Mouse (Mus musculus): Measurements from ENCODE around the gene Tbc1d8. TPM values are rescaled to one million over a fixed set of nuclear protein-coding genes. Genes with fewer than 3 reads are reported as not detected.

Tbc1d8 gene
- total and polyA plus RNA-seq, 3 experiments, result 0.16 to 1.4 (median 0.81) TPM

GRCm38 (mm10) chr1:39482115-39482815 lies 3.7 kb upstream of the Tbc1d8 start:
- Histone ChIP-seq H3K9ac (ENCODE audit: insufficient read depth, low read depth) (no peak overlapping the region), H3K4me1 (ENCODE audit: control insufficient read depth in 1 of 2, insufficient read depth in 2 of 2) (peaks cover 0 to 7% of the 10 kb centered on the region in 2 experiments; a peak in 3 of 4 replicates), H3K27ac (ENCODE audit: insufficient read depth, low read depth) (no peak overlapping the region), H3K4me2 (ENCODE audit: insufficient read depth, low read depth, poor library complexity, severe bottlenecking) (no peak overlapping the region), H3K9me3 (replicated peaks; ENCODE audit: low read length) (no peaks in the 10 kb centered on the region), H3K36me3 (replicated peaks in 1 of 2; ENCODE audit: control insufficient read depth in 1 of 2, insufficient read depth in 1 of 2, low read length in 1 of 2) (no peaks in the 10 kb centered on the region), H3K27me3 (replicated peaks) (peaks cover 38% of the 10 kb centered on the region), H3K79me2 (replicated peaks; ENCODE audit: control insufficient read depth, extremely low read depth, insufficient read depth, poor library complexity, severe bottlenecking) (no peaks in the 10 kb centered on the region), H3K4me3 (replicated peaks in 1 of 3; ENCODE audit: low read depth in 2 of 3, low read length in 2 of 3, poor library complexity in 1 of 3) (no peak overlapping the region)
- dilution Hi-C loops (cut with MboI; ENCODE audit: extremely low pct_ligation_motif_present, extremely low pct_unique_long_range_greater_than_20kb, low sequenced_read_pairs), result no loop called here
- no peak for TF ChIP-seq ZMIZ1 (IDR thresholded peaks at IDR 0.05; ENCODE audit: low read depth, low read length)
- in situ Hi-C loops (cut with MboI; ENCODE audit: low pct_ligation_motif_present, low pct_unique_long_range_greater_than_20kb, low sequenced_read_pairs), result no loop called here
- DNase-seq (ENCODE audit: extremely low read depth), result no peak

DNA sequence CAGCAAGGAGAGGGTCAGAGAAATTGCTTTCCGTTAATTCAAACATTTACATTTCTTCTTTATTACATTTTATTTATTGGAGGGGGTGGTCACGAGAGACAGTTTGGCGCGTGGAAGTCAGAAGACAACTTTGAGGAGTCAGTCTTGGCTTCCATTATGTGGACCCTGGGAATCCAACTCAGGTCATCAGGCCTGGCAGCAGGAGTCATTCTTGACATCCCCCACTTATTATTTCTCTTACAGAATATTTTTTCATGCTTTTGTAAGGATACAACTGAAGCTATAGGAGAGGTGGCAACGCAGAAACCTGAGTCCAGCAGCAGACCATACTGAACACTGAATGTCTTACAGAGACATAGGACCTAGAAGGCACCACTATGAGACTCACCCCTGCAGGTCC lies 699 bp upstream of the Tbc1d8 start:
- H3K9me3 ChIP-seq (replicated peaks; ENCODE audit: low read length), result peaks cover 20% of the 10 kb centered on the region
- H3K4me3 ChIP-seq (replicated peaks in 1 of 3; ENCODE audit: low read depth in 2 of 3, low read length in 2 of 3, poor library complexity in 1 of 3), result no peak overlapping the region
- dilution Hi-C loops (cut with MboI; ENCODE audit: extremely low pct_ligation_motif_present, extremely low pct_unique_long_range_greater_than_20kb, low sequenced_read_pairs) (no loop called here), in situ Hi-C loops (cut with MboI; ENCODE audit: low pct_ligation_motif_present, low pct_unique_long_range_greater_than_20kb, low sequenced_read_pairs) (no loop called here)
- H3K27ac ChIP-seq (ENCODE audit: insufficient read depth, low read depth), result no peak overlapping the region
- no peak overlapping the region for H3K4me2 ChIP-seq (ENCODE audit: insufficient read depth, low read depth, poor library complexity, severe bottlenecking)
- no peaks in the 10 kb centered on the region for H3K36me3 ChIP-seq (replicated peaks in 1 of 2; ENCODE audit: control insufficient read depth in 1 of 2, insufficient read depth in 1 of 2, low read length in 1 of 2)
- no peak for TF ChIP-seq ETS1 (conservative IDR thresholded peaks at IDR 0.05; ENCODE audit: low read depth, low read length)
- peaks cover 54% of the 10 kb centered on the region for H3K27me3 ChIP-seq (replicated peaks)
- H3K4me1 ChIP-seq (ENCODE audit: control insufficient read depth in 1 of 2, insufficient read depth in 2 of 2), result peaks cover 0 to 7% of the 10 kb centered on the region in 2 experiments; a peak in 3 of 4 replicates
- H3K9ac ChIP-seq (ENCODE audit: insufficient read depth, low read depth), result no peak overlapping the region
- no peak for DNase-seq (ENCODE audit: extremely low read depth)
- no peaks in the 10 kb centered on the region for H3K79me2 ChIP-seq (replicated peaks; ENCODE audit: control insufficient read depth, extremely low read depth, insufficient read depth, poor library complexity, severe bottlenecking)

DNA sequence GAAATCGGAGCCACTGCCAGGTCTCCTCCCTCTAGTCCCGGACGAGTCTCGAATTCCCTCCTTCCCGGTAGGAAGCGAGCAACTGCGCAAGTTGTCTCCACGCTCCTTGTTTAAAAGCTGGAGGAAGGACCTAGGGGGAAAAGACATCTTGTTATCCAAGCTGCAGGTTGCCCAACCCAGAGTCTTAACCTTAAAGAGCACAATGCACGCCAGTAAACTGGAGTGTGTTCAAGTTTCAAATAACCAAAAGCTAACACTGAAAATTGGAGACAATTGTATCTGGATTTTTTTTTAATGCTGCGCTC lies 293 bp upstream of the Tbc1d8 start:
- dilution Hi-C loops (cut with MboI; ENCODE audit: extremely low pct_ligation_motif_present, extremely low pct_unique_long_range_greater_than_20kb, low sequenced_read_pairs), result no loop called here
- H3K27me3 ChIP-seq (replicated peaks), result peaks cover 54% of the 10 kb centered on the region
- no peaks in the 10 kb centered on the region for H3K79me2 ChIP-seq (replicated peaks; ENCODE audit: control insufficient read depth, extremely low read depth, insufficient read depth, poor library complexity, severe bottlenecking)
- peak overlapping the region in 2 of 3 experiments; percentile 55 to 78 for H3K4me3 ChIP-seq (replicated peaks in 1 of 3; ENCODE audit: low read depth in 2 of 3, low read length in 2 of 3, poor library complexity in 1 of 3)
- H3K9ac ChIP-seq (ENCODE audit: insufficient read depth, low read depth), result 0 out of 2 replicates have a peak overlapping the region, but pooled peaks have one; percentile 35
- H3K4me1 ChIP-seq (ENCODE audit: control insufficient read depth in 1 of 2, insufficient read depth in 2 of 2), result peaks cover 0 to 7% of the 10 kb centered on the region in 2 experiments; a peak in 3 of 4 replicates
- H3K9me3 ChIP-seq (replicated peaks; ENCODE audit: low read length), result peaks cover 20% of the 10 kb centered on the region
- in situ Hi-C loops (cut with MboI; ENCODE audit: low pct_ligation_motif_present, low pct_unique_long_range_greater_than_20kb, low sequenced_read_pairs), result no loop called here
- TF ChIP-seq ZC3H11A (IDR thresholded peaks at IDR 0.05; ENCODE audit: low read depth, low read length), result no peak
- TF ChIP-seq MXI1 (IDR thresholded peaks at IDR 0.05; ENCODE audit: low read depth, low read length), result no peak
- TF ChIP-seq NELFE (IDR thresholded peaks at IDR 0.05; ENCODE audit: low read depth, low read length), result no peak
- no peak for TF ChIP-seq POLR2AphosphoS2 (IDR thresholded peaks at IDR 0.05; ENCODE audit: low read depth, low read length)
- no peak for TF ChIP-seq MEF2A (IDR thresholded peaks at IDR 0.05; ENCODE audit: borderline replicate concordance, low read depth, low read length)
- TF ChIP-seq MAZ (IDR thresholded peaks at IDR 0.05; ENCODE audit: low read depth, low read length), result no peak
- no peak for TF ChIP-seq GABPA (IDR thresholded peaks at IDR 0.05; ENCODE audit: insufficient replicate concordance, low read depth, low read length)
- no peak for TF ChIP-seq TCF12 (IDR thresholded peaks at IDR 0.05; ENCODE audit: low read depth, low read length)
- no peak for DNase-seq (ENCODE audit: extremely low read depth)
- H3K36me3 ChIP-seq (replicated peaks in 1 of 2; ENCODE audit: control insufficient read depth in 1 of 2, insufficient read depth in 1 of 2, low read length in 1 of 2), result no peaks in the 10 kb centered on the region
- H3K27ac ChIP-seq (ENCODE audit: insufficient read depth, low read depth), result no peak overlapping the region
- peak overlapping the region; percentile 97 for H3K4me2 ChIP-seq (ENCODE audit: insufficient read depth, low read depth, poor library complexity, severe bottlenecking)

All from CH12.LX (cell line).